Mouse (Mus musculus) cerebellum, adult 2 months (tissue): Measurements from ENCODE around the gene Sf1. TPM values are rescaled to one million over a fixed set of nuclear protein-coding genes. Genes with fewer than 3 reads are reported as not detected.

Experiments used
- DNase-seq, 2 experiments: peaks; one replicate each; pipeline ENCODE4 v3.0.0; 2021
- H3K27ac ChIP-seq: fragments of 200-500 bp; 2 replicates; pipeline ENCODE4 v1.5.1; 2012; ENCODE audit warnings: low read length, control low read depth, inconsistent platforms; ENCODE audit not compliant: insufficient read depth
- H3K27me3 ChIP-seq: fragments of 200-500 bp; 2 replicates; pipeline ENCODE4 v1.6.1; 2012; ENCODE audit warnings: inconsistent platforms, mild to moderate bottlenecking, low read length, moderate library complexity; ENCODE audit not compliant: control insufficient read depth, insufficient read depth
- H3K4me1 ChIP-seq: fragments of 200-500 bp; 2 replicates; pipeline ENCODE4 v1.6.1; 2011; ENCODE audit warnings: low read length; ENCODE audit not compliant: control insufficient read depth, insufficient read depth
- H3K4me3 ChIP-seq: fragments of 200-500 bp; replicated peaks from 2 replicates; pipeline ENCODE3; 2011; ENCODE audit warnings: mild to moderate bottlenecking, low read depth, low read length, control low read depth; ENCODE audit not compliant: insufficient read depth
- CTCF ChIP-seq: fragments of 200-500 bp; IDR thresholded peaks from 2 replicates; pipeline ENCODE4 v1.5.1; 2011; ENCODE audit warnings: low read depth, mild to moderate bottlenecking, control low read depth, low read length, moderate library complexity, borderline replicate concordance; ENCODE audit not compliant: insufficient read depth
- POLR2A ChIP-seq: fragments of 200-500 bp; IDR thresholded peaks from 2 replicates; pipeline ENCODE4 v1.6.1; 2011; ENCODE audit warnings: low read length, control low read depth, borderline replicate concordance; ENCODE audit not compliant: insufficient read depth
- WGBS: fragments of 180-500 bp; shearing (Covaris S2); methylation state at CpG from one replicate; pipeline ENCODE4 v1.1.7; 2018; 5-methylcytosine and 5-hydroxymethylcytosine counted together
- polyA plus RNA-seq: library from polyadenylated mRNA; depleted of rRNA; stranded (reverse); fragments of >200 nt; gene quantifications from 2 replicates; pipeline ENCODE4 v1.2.3, GENCODE M21; 2012

Sf1 gene
- polyA plus RNA-seq, 1 experiment = 175 TPM

GRCm38 (mm10) chr19:6382323-6382924, 18.9 kb downstream of the Sf1 start:
- WGBS = 9% methylated on average over 4 of the region's 4 CpGs
- peak overlapping the region; percentile 32 for H3K27ac ChIP-seq
- H3K4me3 ChIP-seq = no peak overlapping the region
- H3K27me3 ChIP-seq = no peaks in the 10 kb centered on the region
- peak; percentile 75 to 84 for DNase-seq
- peaks cover 56% of the 10 kb centered on the region for H3K4me1 ChIP-seq
- peak; percentile 13; the same call in 1 of the 2 replicates for TF ChIP-seq POLR2A
- no peak for TF ChIP-seq CTCF

- H3K4me3 ChIP-seq = no peak overlapping the region
- no peak for DNase-seq
- peaks cover 59% of the 10 kb centered on the region for H3K4me1 ChIP-seq
- 56% methylated on average over 5 of the region's 5 CpGs for WGBS
- H3K27ac ChIP-seq = peak overlapping the region; percentile 2; the same call in 1 of the 2 replicates
- TF ChIP-seq CTCF = no peak
- no peak for TF ChIP-seq POLR2A
- H3K27me3 ChIP-seq = no peaks in the 10 kb centered on the region
Observed at GRCm38 (mm10) chr19:6383470-6383869, 20.0 kb downstream of the Sf1 start.

GRCm38 (mm10) chr19:6384128-6384527, 20.6 kb downstream of the Sf1 start, which contains the start of gene Pygm:
Gene Pygm, plus strand, starts transcription at chr19:6384399.
- no peak within 1 kb of the TSS for H3K4me3 ChIP-seq
- peak within 1 kb of the TSS; percentile 23 for H3K27ac ChIP-seq
- H3K27me3 ChIP-seq = no peaks in the 10 kb centered on the region
- no peak for TF ChIP-seq POLR2A
- no peak for TF ChIP-seq CTCF
- peaks cover 62% of the 10 kb centered on the region for H3K4me1 ChIP-seq
- WGBS = 26% methylated on average over 7 of the region's 7 CpGs
- peak; percentile 49 to 55 for DNase-seq

- peak overlapping the region; percentile 23; the same call in 1 of the 2 replicates for H3K27ac ChIP-seq
- TF ChIP-seq CTCF (no peak), POLR2A (no peak)
- DNase-seq = peak in 1 of 2 experiments; percentile 24
- peaks cover 62% of the 10 kb centered on the region for H3K4me1 ChIP-seq
- 64% methylated on average over 11 of the region's 11 CpGs for WGBS
- no peak overlapping the region for H3K4me3 ChIP-seq
- no peaks in the 10 kb centered on the region for H3K27me3 ChIP-seq
Observed at GRCm38 (mm10) chr19:6384954-6385353, 21.5 kb downstream of the Sf1 start.

- Histone ChIP-seq H3K27me3 (no peaks in the 10 kb centered on the region), H3K27ac (no peak overlapping the region), H3K4me3 (no peak overlapping the region), H3K4me1 (peaks cover 62% of the 10 kb centered on the region)
- TF ChIP-seq CTCF (no peak), POLR2A (no peak)
- peak in 1 of 2 experiments; percentile 20 for DNase-seq
- WGBS = 90% methylated on average over 5 of the region's 5 CpGs
Observed at GRCm38 (mm10) chr19:6385419-6385818, 21.9 kb downstream of the Sf1 start.

GRCm38 (mm10) chr19:6385821-6386220, 22.3 kb downstream of the Sf1 start:
- Histone ChIP-seq H3K27me3 (no peaks in the 10 kb centered on the region), H3K4me3 (no peak overlapping the region), H3K27ac (no peak overlapping the region), H3K4me1 (peaks cover 62% of the 10 kb centered on the region)
- WGBS = 91% methylated on average over 7 of the region's 7 CpGs
- no peak for DNase-seq
- TF ChIP-seq CTCF (no peak), POLR2A (no peak)

- WGBS = 88% methylated on average over 9 of the region's 9 CpGs
- TF ChIP-seq CTCF (no peak), POLR2A (no peak)
- H3K27me3 ChIP-seq = no peaks in the 10 kb centered on the region
- peaks cover 61% of the 10 kb centered on the region for H3K4me1 ChIP-seq
- H3K4me3 ChIP-seq = no peak overlapping the region
- DNase-seq = no peak
- H3K27ac ChIP-seq = no peak overlapping the region
Observed at GRCm38 (mm10) chr19:6386234-6386633, 22.7 kb downstream of the Sf1 start.

GRCm38 (mm10) chr19:6388006-6388405, 24.5 kb downstream of the Sf1 start:
- no peaks in the 10 kb centered on the region for H3K27me3 ChIP-seq
- no peak overlapping the region for H3K27ac ChIP-seq
- peaks cover 50% of the 10 kb centered on the region for H3K4me1 ChIP-seq
- DNase-seq = peak; percentile 68 to 76
- H3K4me3 ChIP-seq = no peak overlapping the region
- TF ChIP-seq CTCF = peak; percentile 56
- TF ChIP-seq POLR2A = no peak
- WGBS = 19% methylated on average over 13 of the region's 13 CpGs
